Mouse (Mus musculus): ENCODE measurements around the gene Gpx2.

DNA sequence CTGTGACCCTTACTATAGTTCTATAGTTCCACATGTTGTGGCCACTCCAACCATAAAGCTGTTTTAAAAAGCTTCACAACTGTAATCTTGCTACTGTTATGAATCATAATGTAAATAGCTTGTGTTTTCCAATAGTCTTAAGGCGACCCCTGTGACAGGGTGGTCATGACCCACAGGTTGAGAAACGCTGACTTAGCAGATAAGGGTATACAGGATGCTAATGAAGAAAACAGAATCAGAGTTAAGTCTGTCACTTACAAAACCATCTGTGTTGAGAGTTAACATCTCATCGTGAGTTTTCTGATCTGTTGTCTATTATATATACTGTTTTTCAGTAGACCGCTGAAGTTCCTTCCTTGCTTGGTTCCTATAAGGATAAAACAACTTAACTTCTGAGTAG is 43.9 kb upstream of the Gpx2 start:
- no peak for TF ChIP-seq HCFC1 (IDR thresholded peaks at IDR 0.05; ENCODE audit: borderline replicate concordance, insufficient read depth, low read length)
- TF ChIP-seq MAFK (IDR thresholded peaks at IDR 0.05; ENCODE audit: insufficient read depth, low read depth, low read length) = peak; percentile 84
- no peak for TF ChIP-seq ZC3H11A (IDR thresholded peaks at IDR 0.05; ENCODE audit: borderline replicate concordance, low read depth, low read length)
- TF ChIP-seq ZNF384 (IDR thresholded peaks at IDR 0.05; ENCODE audit: low read depth, low read length) = no peak
- no peak for TF ChIP-seq CHD2 (IDR thresholded peaks at IDR 0.05; ENCODE audit: low read depth, low read length)
